Mouse (Mus musculus): ENCODE measurements around the gene Cldn20.

DNA sequence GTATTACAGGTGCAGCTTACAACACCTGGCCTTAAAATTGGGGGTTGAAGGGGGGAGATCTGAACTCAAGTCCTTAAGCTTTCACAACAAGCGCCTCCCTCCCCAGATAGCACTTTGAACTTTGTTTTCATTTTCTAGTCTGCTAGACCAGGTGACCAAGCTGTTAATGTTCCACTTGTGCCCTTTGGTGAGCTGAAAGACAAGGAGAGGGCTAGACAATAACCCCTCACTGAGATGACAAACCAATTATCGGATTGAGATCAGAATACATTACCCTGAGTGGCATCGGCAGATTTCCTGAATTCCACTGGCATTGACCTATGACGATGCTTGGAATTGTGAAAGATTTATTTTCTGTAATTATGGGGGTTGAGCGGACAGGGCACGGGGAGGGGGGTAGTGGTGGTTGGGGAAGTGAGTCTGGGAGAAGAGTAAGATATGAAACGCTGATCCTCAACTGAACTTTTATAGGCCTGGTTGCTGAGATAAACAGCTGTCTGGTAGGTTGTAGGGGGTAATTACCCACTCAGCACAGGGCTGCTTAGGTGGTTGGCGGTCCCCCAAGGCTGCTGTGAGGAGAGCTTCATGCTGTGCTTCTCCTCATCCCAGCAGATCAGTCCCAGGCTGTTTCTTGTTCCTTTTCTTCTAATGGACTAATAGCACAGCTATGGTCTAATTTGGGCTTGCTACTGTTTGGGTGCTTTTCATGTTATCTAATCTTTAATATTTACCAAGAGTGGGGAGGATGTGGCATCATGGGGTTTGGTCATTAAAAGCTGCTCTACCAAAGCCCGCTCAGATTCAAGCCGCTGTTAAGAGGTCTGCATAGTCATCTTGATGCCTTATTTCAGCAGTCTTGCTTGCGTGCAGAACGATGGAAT is 44.4 kb upstream of the Cldn20 start:
- TF ChIP-seq CTCF (IDR thresholded peaks at IDR 0.05; ENCODE audit: low read depth) (no peak), EP300 (IDR thresholded peaks at IDR 0.05; ENCODE audit: low read depth) (no peak)
